7 mouse cellular contexts compared by ENCODE assay signal in the genomic region with DNA sequence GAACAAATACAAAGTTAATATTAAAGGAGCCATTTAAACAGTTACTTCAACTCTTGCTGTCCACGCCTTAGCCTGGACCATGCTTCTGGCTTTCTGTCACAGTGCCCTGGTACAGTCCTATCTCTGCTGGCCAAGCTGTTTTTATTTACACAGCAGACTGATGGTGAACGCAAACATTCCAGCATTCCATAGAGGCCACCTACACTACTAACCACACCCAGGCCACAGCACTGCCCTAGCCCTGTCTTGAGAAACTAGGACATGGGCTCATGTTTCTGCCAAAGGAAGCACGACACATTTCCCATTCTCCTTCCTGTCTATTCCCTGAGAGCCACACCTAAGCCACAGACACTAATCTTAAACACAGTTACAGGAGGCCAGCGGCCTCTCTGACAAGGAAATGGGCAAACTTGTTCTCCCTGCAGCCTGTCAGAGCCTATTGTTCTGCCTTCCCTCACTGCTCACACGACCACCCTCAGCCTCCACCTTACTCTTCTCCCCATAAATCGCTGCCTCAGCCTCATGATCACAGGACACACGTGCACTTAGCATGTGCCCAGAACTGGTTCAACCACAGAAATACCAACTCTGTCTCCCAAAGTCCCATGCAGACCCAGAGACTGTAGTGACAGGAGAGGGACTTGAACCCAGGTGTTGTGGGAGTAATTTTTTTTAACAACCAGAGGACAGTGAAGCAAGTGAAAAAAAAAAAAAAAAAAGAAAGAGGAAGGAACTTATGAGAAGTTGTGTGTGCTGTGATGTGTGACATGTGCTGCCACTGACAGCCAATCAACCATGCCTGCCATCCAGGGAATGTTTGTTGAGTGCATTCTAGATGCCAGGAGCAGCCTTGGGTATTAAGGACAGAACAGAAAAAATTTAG. TPM values are rescaled to one million over a fixed set of nuclear protein-coding genes. Genes with fewer than 3 reads are reported as not detected.
DNase-seq lines count a peak whose midpoint lies in the region; ATAC-seq and TF ChIP-seq lines count a peak whose summit lies in the region.

No protein-coding gene starts in this region.

- no peaks in the 10 kb centered on the region for H3K9me3 ChIP-seq in embryonic facial prominence, embryonic 15.5 days (replicated peaks)
- H3K9me3 ChIP-seq in lung, postnatal 0 days (ENCODE audit: low read length) = no peaks in the 10 kb centered on the region

- TF ChIP-seq EP300 in lung, postnatal 0 days (IDR thresholded peaks at IDR 0.05) = peak; percentile 97

- peak; percentile 55; the same call in 1 of the 2 replicates for ATAC-seq in embryonic facial prominence, embryonic 15.5 days (ENCODE audit: insufficient number of reproducible peaks, low FRiP score, low TSS enrichment, low read depth)
- peak; percentile 90 for ATAC-seq in lung, postnatal 0 days
- no peak for ATAC-seq in monocyte, adult 5-6 weeks (replicated peaks; ENCODE audit: insufficient number of reproducible peaks, low FRiP score, low TSS enrichment, poor library complexity, severe bottlenecking)

- H3K4me1 ChIP-seq in embryonic facial prominence, embryonic 15.5 days = peaks cover 50% of the 10 kb centered on the region
- H3K4me1 ChIP-seq in lung, postnatal 0 days (ENCODE audit: insufficient read depth, low read depth, low read length) = peaks cover 51% of the 10 kb centered on the region

- no peaks in the 10 kb centered on the region for H3K27me3 ChIP-seq in embryonic facial prominence, embryonic 15.5 days
- no peaks in the 10 kb centered on the region for H3K27me3 ChIP-seq in lung, postnatal 0 days (replicated peaks; ENCODE audit: insufficient read depth, low read length)

- no peak overlapping the region for H3K9ac ChIP-seq in embryonic facial prominence, embryonic 15.5 days
- H3K9ac ChIP-seq in lung, postnatal 0 days (replicated peaks; ENCODE audit: low read depth) = no peak overlapping the region

- WGBS in embryonic facial prominence, embryonic 15.5 days = 49% methylated on average over 7 of the region's 7 CpGs
- 22% methylated on average over 7 of the region's 7 CpGs for WGBS in lung, postnatal 0 days

- H3K4me3 ChIP-seq in embryonic facial prominence, embryonic 15.5 days (replicated peaks) = no peak overlapping the region
- no peak overlapping the region for H3K4me3 ChIP-seq in lung, postnatal 0 days (ENCODE audit: low read depth, low read length)

- TF ChIP-seq CTCF in lung, postnatal 0 days (IDR thresholded peaks at IDR 0.05) = no peak

- H3K27ac ChIP-seq in embryonic facial prominence, embryonic 15.5 days (replicated peaks) = peak overlapping the region; percentile 63; the same call in 1 of the 2 replicates
- H3K27ac ChIP-seq in lung, postnatal 0 days (ENCODE audit: low read length) = peak overlapping the region; percentile 95

- H3K4me2 ChIP-seq in embryonic facial prominence, embryonic 15.5 days (replicated peaks) = no peak overlapping the region
- H3K4me2 ChIP-seq in lung, postnatal 0 days (replicated peaks; ENCODE audit: low read depth, low read length) = peak overlapping the region; percentile 32; the same call in 1 of the 2 replicates

- DNase-seq in adipocyte (ENCODE audit: low spot score) = peak; percentile 80
- peak; percentile 79 for DNase-seq in kidney, adult 9 months
- peak; percentile 92 for DNase-seq in lung, postnatal 0 days (ENCODE audit: low spot score)
- DNase-seq in cerebellum, adult 8-10 months = no peak
- DNase-seq in cerebellum, adult 18-20 months = no peak

- H3K36me3 ChIP-seq in embryonic facial prominence, embryonic 15.5 days = no peaks in the 10 kb centered on the region
- H3K36me3 ChIP-seq in lung, postnatal 0 days (ENCODE audit: insufficient read depth, low read length) = no peaks in the 10 kb centered on the region

RNA-seq across cellular contexts. Expression of gene Tmem140, which starts 3.0 kb away (rescaled TPM):
- polyA plus RNA-seq in embryonic facial prominence, embryonic 15.5 days (2015; fragmentation: Nextera tagmentation; extraction: Ambion mirVana) = 3.0 and 3.9 TPM in 2 replicates
- 30.6 and 34.9 TPM in 2 replicates for polyA plus RNA-seq in lung, postnatal 0 days (2015; fragmentation: Nextera tagmentation; extraction: Ambion mirVana)
- 8.0 to 21.4 TPM (median 8.5 TPM) in 3 replicates for total RNA-seq in monocyte, adult 5-6 weeks (2017)

RNA-seq across cellular contexts. Expression of gene Cyren, which starts 11.9 kb away (rescaled TPM):
- 14.8 and 17.4 TPM in 2 replicates for polyA plus RNA-seq in embryonic facial prominence, embryonic 15.5 days (2015; fragmentation: Nextera tagmentation; extraction: Ambion mirVana)
- 12.6 and 13.8 TPM in 2 replicates for polyA plus RNA-seq in lung, postnatal 0 days (2015; fragmentation: Nextera tagmentation; extraction: Ambion mirVana)
- 6.1 to 7.3 TPM (median 6.3 TPM) in 3 replicates for total RNA-seq in monocyte, adult 5-6 weeks (2017)

RNA-seq across cellular contexts. Expression of gene Wdr91, which starts 44.7 kb away (rescaled TPM):
- 10.0 and 12.0 TPM in 2 replicates for polyA plus RNA-seq in embryonic facial prominence, embryonic 15.5 days (2015; fragmentation: Nextera tagmentation; extraction: Ambion mirVana)
- polyA plus RNA-seq in lung, postnatal 0 days (2015; fragmentation: Nextera tagmentation; extraction: Ambion mirVana) = 19.9 and 21.1 TPM in 2 replicates
- total RNA-seq in monocyte, adult 5-6 weeks (2017) = 14.8 to 23.2 TPM (median 20.6 TPM) in 3 replicates

RNA-seq across cellular contexts. Expression of gene Stra8, which starts 54.0 kb away (rescaled TPM):
- not detected in 2 replicates for polyA plus RNA-seq in embryonic facial prominence, embryonic 15.5 days (2015; fragmentation: Nextera tagmentation; extraction: Ambion mirVana)
- 0.10 TPM in 1 of 2 replicates, not detected in the other for polyA plus RNA-seq in lung, postnatal 0 days (2015; fragmentation: Nextera tagmentation; extraction: Ambion mirVana)
- not detected in 3 replicates for total RNA-seq in monocyte, adult 5-6 weeks (2017)

Comparison
In these comparisons a context has a peak if more than half of its experiments do, and no peak if none do; other contexts are left out.
1. DNase-seq: peak in adipocyte (single experiment), kidney, adult 9 months (single experiment) and lung, postnatal 0 days (single experiment); none in cerebellum, adult 8-10 months (single experiment) and cerebellum, adult 18-20 months (0 of 2).